Mouse (Mus musculus) retina, postnatal 7 days (tissue): ENCODE data around the gene Tll1.

Source experiments
- DNase-seq: peaks from one replicate; pipeline ENCODE4 v3.0.0-alpha.2; 2012; ENCODE audit warnings: low read depth, low spot score

Tll1 gene

DNA sequence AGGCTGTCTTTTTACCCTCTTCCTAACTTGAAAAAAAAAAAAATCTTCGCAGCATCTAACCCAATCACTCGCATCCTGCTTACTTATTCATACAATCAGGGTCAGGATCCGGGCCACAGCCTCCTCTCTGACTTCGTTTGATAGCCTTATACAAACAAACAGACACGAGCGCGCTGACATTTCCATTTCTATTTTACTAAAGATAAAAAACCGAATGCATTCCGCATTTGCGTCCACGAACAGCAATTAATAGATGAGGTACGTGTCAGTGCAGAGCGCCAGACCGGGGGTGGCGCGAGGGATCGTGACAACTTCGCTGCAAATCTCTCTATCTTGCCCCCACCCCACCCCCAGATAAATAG is at the start of gene Tll1:
Tll1 (minus strand) TSS at position 248 of the 362 bp plus-strand sequence.
- no peak for DNase-seq

DNA sequence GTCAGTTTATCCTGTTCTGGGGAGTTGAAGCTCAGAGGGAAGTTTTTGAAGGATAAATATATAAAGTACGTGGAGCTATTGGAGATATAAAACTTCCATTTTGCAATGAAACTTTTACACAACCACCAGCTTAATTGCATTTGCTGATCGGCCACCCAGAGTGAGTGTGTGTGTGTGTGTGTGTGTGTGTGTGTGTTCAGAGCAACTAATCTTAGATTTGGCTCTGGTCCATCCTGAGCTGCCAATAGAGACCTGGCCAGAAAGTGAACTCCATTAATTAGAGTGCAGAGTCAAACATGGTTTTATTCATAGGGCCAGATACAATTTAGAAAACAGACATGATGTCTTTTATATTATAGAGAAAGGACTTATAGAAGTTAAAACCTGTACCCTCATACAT is 32.6 kb upstream of the Tll1 start:
- no peak for DNase-seq

GRCm38 (mm10) chr8:64221600-64221999 is 15.5 kb upstream of the Tll1 start:
- DNase-seq: no peak

DNA sequence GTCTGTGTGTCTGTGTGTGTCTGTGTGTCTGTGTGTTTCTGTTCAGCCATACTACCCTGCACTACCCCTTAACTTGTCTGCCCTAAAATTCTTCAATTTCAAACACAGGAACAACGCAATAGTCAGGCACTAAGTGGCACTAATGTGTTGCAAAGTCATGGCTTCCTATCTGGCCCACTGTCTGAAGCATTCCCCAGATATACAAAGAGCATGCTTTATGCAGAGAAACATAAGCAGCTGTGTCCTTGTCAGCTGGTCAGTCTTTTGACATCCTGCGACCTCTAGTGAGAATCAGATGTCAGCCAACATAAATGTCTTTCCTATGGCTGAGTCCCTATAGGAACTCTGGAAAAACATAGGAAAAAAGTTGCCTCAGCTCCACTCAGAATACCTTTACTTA is 11.6 kb upstream of the Tll1 start:
- no peak for DNase-seq

DNA sequence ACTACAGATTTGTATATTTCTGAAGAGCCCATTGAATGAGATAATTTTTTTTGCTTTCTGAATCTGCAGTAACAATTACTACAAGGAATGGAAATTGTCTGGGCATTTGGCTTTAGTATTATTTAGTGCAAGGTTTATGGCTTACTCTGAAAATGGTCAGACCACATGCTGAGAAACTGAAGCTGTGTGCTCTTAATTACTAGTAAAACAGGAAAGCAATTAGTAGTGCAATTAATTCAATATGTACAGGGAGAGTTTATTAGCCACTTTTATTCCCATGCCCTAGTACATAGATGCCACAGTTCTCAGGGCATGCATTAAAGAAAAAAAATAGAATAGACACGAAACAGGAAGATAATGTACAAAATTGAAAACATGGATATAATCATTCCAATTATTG is 10.2 kb upstream of the Tll1 start:
- DNase-seq: no peak

DNA sequence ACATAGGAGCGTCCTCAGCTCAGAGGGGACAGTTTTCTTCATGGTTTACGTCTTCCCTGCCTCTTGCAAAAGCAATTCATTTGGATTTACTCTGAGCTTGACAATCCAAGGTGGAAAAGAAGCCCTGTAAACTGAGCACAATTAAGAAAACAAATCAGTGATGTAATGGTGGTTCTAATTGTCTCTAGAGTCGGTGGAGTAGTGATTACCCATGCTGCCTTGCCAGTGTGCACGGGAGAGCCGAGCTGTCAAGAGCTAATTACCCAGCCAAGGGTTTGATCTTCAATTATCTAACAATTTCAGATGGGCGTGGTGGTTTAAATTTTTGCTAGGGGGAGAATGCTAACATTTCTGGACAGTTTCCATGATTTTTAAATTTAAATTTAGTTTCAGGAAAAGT is 9.3 kb upstream of the Tll1 start:
- DNase-seq: no peak

DNA sequence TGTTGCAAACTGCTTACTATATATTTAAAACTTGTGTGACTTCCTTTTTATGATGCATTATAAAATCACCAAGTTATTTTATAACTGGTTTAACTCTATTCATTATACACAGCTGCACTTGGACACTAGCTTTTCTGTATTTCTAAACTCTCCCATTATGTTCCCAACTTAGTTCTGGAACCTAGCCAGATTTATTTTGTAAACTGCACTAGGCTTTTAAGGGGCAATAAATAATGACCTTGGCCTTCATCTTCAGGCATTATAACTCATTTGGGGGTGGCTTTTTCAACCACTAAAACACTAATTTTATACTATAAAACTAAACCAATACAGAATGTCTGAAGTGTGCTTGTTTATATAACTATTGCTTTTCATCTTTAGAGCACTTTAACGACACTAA is 8.8 kb upstream of the Tll1 start:
- no peak for DNase-seq

DNA sequence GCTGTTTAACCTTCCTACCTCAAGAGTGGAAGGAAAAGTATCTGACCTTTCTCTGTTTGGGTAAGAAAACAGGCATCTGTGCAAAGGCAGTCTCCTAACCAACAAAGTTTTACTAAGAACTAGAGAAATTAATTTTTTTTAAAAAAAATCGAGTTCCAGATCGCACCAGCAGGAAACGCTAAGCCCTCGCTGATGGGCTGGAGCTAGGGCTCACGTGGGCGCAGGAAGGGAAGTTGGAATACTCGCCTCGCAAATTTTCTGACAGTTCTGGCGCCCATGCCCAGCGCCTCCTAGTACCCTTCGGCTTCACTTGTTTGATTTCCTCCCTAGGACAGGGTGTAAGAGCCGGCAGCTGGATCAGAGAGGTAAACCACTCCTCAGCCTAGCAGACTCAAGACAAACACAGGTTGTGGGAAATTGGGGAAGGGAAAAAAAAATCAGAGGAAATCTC is 365 bp upstream of the Tll1 start:
- no peak for DNase-seq

- no peak for DNase-seq
Observed at GRCm38 (mm10) chr8:64205321-64206023, 599 bp downstream of the Tll1 start.

GRCm38 (mm10) chr8:64204801-64205311 is 1.2 kb downstream of the Tll1 start:
- no peak for DNase-seq

GRCm38 (mm10) chr8:64204167-64204566 is 1.9 kb downstream of the Tll1 start:
- no peak for DNase-seq

- DNase-seq: no peak
Observed at GRCm38 (mm10) chr8:64198326-64198725, 7.7 kb downstream of the Tll1 start.

- DNase-seq: no peak
Observed at GRCm38 (mm10) chr8:64193421-64193820, 12.7 kb downstream of the Tll1 start.

- DNase-seq: no peak
Observed at GRCm38 (mm10) chr8:64187881-64188280, 18.2 kb downstream of the Tll1 start.

DNA sequence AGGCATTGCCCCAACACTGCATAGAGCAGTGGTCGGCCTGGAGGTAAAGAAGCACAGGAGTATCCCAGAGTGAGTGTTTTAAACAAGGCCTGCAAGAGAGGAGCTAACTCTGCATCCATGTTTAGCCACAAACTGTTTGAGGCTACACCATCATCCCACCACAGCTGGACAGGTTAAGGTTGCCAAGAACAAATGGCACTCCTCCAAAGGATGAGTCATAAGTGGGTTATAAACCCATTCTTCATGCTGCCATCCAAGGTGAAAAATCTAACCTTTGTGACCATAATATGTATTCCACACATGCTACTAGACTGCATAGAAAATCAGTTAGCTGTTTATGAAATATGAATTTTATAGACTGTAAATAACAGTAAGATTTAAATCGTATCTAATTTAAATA is 29.1 kb downstream of the Tll1 start:
- DNase-seq: no peak

DNA sequence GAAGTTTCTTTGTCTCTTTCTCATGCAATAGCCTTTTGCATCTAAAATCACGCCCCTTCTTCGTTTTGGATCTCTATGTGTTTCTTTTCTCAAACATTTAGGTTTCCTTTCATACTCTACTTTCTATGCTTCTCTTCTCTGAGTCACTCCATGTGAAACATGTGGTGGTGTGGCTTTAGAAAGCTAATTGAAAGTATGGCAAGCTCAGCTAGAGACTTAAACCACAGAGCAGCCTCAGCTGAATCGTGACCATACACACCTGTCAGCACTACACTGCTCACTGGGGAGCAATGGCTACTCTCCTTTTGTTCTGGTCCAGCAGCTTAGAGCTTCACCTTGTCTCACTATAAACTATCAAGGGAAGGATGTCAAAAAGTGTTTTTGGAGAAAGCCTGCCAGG is 31.2 kb downstream of the Tll1 start:
- DNase-seq: no peak

GRCm38 (mm10) chr8:64173759-64174158 is 32.3 kb downstream of the Tll1 start:
- no peak for DNase-seq

DNA sequence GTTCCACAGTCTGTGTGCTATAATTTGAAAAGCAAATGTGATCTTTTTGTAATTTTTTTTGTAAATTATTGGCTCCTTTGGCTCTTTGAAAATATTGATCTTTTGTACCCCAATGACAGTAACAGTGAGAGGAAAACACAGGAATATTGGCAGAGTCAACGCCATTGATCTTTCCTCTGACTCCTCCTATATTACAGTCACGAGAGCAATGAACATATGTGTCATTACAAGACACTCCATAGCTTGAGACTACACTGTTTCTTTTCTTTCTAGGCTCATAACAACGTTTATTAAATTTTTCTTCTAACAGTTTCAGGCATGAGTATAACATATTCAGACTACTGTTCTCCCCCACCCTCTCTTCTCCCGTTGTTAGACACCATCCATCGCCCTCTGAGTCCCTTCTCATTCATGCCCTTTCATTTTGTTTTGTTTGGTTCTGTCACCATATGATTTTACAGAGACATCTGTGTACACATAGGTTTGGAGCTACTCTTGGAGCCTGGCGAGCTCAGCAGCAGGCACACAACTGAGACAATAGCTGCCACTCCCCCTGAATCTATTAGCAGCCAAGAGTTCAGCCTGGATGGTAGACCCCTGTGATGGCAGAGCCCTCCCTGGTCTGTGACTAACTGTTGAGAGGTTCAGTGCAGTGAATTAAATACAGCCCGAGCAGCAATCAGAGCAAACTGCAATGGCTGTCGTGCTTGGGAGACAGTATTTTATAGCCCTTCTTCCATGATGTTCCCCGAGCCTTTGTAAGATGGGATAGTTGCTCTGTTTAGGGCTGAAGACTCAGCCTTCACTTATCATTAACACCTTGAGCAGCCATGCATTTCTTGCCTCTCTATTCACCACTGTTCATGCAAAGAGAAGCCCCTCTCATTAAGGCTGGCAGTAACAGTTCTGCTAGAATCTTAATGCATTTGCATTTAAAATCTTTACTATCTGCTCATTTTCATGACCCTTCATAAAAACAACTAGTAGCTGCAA is 52.9 kb downstream of the Tll1 start:
- DNase-seq: no peak

DNA sequence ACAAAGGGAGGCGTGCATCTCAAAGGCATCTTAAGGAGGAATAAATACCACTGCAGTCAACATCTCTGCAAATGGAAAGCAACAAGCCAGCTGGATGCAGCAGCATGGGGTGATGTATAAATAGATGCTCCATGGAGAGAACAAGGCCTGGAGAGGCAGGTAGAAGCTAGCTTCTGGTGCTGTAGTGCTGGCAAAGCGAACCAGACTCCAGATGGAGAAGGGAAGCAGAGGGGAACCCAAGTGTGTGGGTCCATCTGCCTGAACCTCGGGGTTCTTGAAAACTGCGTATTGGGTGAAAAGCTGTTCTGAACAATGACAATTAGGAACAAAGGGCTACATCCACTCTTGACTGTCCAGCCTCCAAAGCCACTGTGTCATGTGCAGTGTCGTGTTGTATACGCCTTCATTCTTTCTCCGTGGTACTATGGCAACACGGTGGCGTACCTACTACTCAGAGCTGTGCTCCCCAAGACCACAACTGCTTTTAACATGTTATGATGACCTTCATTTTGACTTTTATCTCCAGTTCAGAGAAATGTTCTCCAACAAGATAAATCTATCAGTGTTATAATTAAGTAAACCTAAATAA is 53.8 kb downstream of the Tll1 start:
- no peak for DNase-seq

DNA sequence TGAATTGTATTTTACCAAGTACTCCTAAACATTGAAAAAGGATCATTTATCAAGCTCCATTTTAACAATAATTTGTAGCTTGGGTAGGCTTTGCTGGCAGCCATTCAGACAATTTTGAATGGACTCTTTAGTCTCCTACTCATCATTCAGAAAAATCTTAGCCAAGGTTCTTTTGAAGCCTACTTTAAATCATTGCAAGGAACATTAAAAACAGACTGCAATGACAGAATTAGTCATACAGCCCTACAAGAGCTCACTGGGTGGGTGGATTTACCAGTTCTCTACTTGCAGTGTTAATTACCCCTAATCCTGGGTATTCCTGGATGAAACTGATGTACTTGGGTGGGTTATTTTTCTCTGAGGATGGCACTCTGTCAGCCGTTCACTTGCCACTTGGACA is 69.5 kb downstream of the Tll1 start:
- DNase-seq: no peak

- DNase-seq: no peak
Observed at GRCm38 (mm10) chr8:64107190-64107589, 98.9 kb downstream of the Tll1 start.

GRCm38 (mm10) chr8:64073396-64073795 is 132.7 kb downstream of the Tll1 start:
- no peak for DNase-seq
